Mouse (Mus musculus) hindbrain, embryonic 12.5 days (tissue): ENCODE measurements around the gene Mrps23. TPM values are rescaled to one million over a fixed set of nuclear protein-coding genes. Genes with fewer than 3 reads are reported as not detected.

ENCODE experiments used
- ATAC-seq: fragments of 200-750 bp; cut with Nextera tagmentation; 2 replicates; pipeline ENCODE4 v1.8.0; 2017; ENCODE audit warnings: moderate TSS enrichment; ENCODE audit not compliant: low FRiP score
- H3K27ac ChIP-seq: fragments of 300-500 bp; sonication (generic); 2 replicates; pipeline ENCODE4 v1.5.1; 2016; ENCODE audit warnings: mild to moderate bottlenecking
- H3K27me3 ChIP-seq: fragments of 300-500 bp; sonication (generic); 2 replicates; pipeline ENCODE4 v1.6.1; 2016; ENCODE audit warnings: mild to moderate bottlenecking
- H3K36me3 ChIP-seq: fragments of 300-500 bp; sonication (generic); 2 replicates; pipeline ENCODE4 v1.6.1; 2016; ENCODE audit warnings: mild to moderate bottlenecking
- H3K4me1 ChIP-seq: fragments of 300-500 bp; sonication (generic); 2 replicates; pipeline ENCODE4 v1.6.1; 2016
- H3K4me2 ChIP-seq: fragments of 300-500 bp; sonication (generic); replicated peaks from 2 replicates; pipeline ENCODE4 v1.6.1; 2016; ENCODE audit warnings: mild to moderate bottlenecking
- H3K4me3 ChIP-seq: fragments of 300-500 bp; sonication (generic); 2 replicates; pipeline ENCODE4 v1.5.1; 2016; ENCODE audit warnings: mild to moderate bottlenecking
- H3K9ac ChIP-seq: fragments of 300-500 bp; sonication (generic); 2 replicates; pipeline ENCODE4 v1.6.1; 2016; ENCODE audit warnings: mild to moderate bottlenecking, moderate library complexity
- H3K9me3 ChIP-seq: fragments of 300-500 bp; sonication (generic); replicated peaks from 2 replicates; pipeline ENCODE4 v1.6.1; 2016; ENCODE audit warnings: mild to moderate bottlenecking
- WGBS: fragments of 180-500 bp; shearing (Covaris S2); methylation state at CpG from one replicate; pipeline ENCODE4 v1.1.7; 2016; 5-methylcytosine and 5-hydroxymethylcytosine counted together
- polyA plus RNA-seq: library from polyadenylated mRNA; unstranded; fragments of >200 nt; fragmentation: Nextera tagmentation; extraction: Ambion mirVana; gene quantifications from 2 replicates; pipeline ENCODE4 v1.2.1, GENCODE M21; 2016

Gene Mrps23
- polyA plus RNA-seq, 1 experiment from 2014 or later: 57.4 TPM

DNA sequence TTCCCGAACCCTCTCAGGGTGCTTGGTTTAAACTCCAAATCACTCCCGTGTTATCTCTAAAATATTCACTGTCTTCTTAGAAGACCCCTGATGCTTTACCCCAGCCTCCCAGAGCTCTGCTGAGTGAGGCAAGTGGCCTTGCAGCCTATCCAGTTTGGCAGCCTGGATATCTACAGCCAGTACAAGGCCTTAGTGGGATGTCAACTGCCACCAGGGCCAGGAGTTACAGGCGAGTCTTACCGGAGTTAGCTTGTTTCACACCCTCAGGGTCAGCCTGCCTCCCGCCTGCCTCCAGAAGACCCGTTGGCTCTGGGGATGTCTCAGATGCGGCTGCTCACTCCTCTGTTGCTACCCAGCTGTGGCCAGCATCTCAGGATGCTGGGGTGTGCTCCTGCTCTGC is 14.4 kb downstream of the Mrps23 start:
- no peak overlapping the region for H3K27ac ChIP-seq

DNA sequence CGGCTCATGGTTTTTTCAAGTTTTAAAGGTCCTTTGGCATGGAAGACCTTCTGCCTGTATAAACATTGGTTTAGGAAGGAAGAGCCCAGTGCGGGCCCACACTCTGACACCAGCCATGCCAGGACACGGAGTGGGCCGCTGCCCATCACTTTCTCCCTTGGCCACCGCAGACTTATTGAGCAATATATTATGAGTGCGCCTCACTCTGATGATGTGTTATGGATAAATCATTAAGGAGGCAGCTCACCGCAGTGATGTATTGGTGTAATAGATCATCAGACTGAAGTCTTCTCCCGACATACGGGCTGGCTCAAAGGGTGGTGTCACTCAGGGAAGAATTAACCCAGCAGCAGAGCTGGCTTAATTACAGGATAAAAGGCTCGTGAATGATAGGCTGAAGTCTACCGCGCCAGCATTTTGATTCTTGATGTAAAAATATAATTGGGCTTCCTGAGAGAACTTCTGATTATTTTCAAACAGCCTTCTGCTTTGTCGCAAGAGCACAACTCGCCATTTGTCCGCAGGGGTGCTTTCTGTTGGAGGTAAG is 17.8 kb downstream of the Mrps23 start:
- Histone ChIP-seq H3K9me3 (no peaks in the 10 kb centered on the region), H3K36me3 (no peaks in the 10 kb centered on the region), H3K27ac (no peak overlapping the region), H3K9ac (no peak overlapping the region), H3K27me3 (no peaks in the 10 kb centered on the region), H3K4me3 (no peak overlapping the region), H3K4me1 (no peaks in the 10 kb centered on the region), H3K4me2 (no peak overlapping the region)
- no peak for ATAC-seq
- 85% methylated on average over 15 of the region's 15 CpGs for WGBS

More for the DNA sequence above, 14.4 kb downstream of the Mrps23 start:
- H3K36me3 ChIP-seq: no peaks in the 10 kb centered on the region
- ATAC-seq: no peak
- H3K27me3 ChIP-seq: no peaks in the 10 kb centered on the region
- no peaks in the 10 kb centered on the region for H3K9me3 ChIP-seq
- H3K9ac ChIP-seq: no peak overlapping the region
- H3K4me2 ChIP-seq: no peak overlapping the region
- WGBS: 69% methylated on average over 7 of the region's 7 CpGs
- peaks cover 15% of the 10 kb centered on the region for H3K4me1 ChIP-seq
- no peak overlapping the region for H3K4me3 ChIP-seq

DNA sequence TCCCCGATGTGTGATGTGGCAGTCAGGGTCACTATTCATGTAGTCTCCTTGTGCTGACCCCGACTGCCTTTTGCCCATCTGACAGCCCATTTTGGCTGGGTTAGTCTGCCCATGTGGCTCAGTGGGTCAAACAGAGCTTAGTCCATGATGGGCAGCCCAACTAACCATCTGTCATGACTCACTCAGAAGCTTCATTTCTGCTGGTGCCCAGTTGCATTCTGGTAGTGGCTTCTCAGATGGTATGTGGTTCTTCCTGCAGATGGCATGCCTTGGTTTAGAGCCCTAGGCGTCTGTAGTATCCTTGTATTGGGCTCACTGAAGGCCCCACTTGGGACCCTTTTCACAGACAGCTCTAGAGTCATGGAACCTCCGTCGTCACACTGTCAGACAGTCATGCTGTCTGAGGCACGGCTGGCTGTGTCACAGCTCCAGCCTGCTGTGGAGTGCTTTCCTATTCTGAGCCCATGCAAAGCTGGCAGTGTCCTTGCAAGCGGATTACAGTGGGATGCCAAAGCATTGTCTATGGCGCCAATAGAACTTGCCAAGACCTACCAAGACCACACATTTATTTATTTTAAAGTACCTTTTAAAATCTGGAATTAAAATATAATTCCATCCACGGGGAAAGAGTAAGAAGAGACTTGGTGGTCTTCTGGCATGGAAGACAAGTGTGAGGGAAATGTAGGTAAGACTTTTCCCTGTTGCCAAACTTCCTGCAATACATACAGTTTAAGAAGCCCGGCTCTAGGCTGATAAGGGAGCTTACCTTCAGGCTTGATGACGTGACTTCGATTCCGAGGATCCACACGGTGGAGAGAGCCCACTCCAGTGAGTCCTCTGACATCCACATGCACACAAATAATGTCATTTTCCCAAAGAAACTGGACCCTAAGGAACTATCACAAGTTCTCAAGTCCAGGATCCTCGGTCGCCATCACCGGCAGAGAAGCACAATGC is 23.1 kb downstream of the Mrps23 start:
- no peak overlapping the region for H3K4me3 ChIP-seq
- no peak for ATAC-seq
- no peak overlapping the region for H3K9ac ChIP-seq
- H3K36me3 ChIP-seq: no peaks in the 10 kb centered on the region
- H3K27ac ChIP-seq: no peak overlapping the region
- no peaks in the 10 kb centered on the region for H3K27me3 ChIP-seq
- 92% methylated on average over 17 of the region's 17 CpGs for WGBS
- H3K4me2 ChIP-seq: no peak overlapping the region
- peaks cover 6% of the 10 kb centered on the region; the same call in 1 of the 2 replicates for H3K4me1 ChIP-seq
- no peaks in the 10 kb centered on the region for H3K9me3 ChIP-seq

DNA sequence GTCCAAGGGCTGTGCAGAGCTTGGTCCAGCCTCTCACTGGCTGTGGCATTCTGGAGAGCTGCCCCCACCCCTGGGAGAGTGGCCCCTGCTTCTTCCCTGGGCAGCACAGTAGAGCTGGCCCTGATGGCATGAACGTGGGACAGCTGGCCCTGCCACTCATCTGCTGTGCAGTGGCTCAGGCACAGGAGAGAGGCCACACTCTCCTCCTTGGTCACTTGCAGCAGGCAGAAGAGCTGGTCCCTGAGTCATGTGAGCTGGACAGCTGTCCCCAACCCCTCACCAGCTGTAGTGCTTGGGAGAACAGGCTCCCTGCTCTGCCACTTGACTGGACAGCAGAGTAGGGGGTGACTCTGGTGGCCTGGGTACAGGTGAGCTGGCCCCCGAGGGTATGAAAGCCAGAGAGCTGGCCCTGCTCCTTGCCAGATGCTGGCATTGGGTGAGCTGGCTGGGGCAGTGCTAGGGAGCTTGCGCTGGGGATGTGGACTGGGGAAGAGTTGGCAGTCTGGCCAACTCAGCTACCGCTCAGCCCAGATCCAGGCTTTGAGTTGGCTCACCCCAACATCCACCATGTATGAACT is 27.1 kb downstream of the Mrps23 start:
- Histone ChIP-seq H3K36me3 (no peaks in the 10 kb centered on the region), H3K27ac (no peak overlapping the region), H3K4me3 (no peak overlapping the region), H3K9me3 (no peaks in the 10 kb centered on the region), H3K4me1 (peaks cover 42% of the 10 kb centered on the region), H3K4me2 (no peak overlapping the region), H3K9ac (no peak overlapping the region), H3K27me3 (no peaks in the 10 kb centered on the region)
- ATAC-seq: no peak
- 81% methylated on average over 4 of the region's 4 CpGs for WGBS

DNA sequence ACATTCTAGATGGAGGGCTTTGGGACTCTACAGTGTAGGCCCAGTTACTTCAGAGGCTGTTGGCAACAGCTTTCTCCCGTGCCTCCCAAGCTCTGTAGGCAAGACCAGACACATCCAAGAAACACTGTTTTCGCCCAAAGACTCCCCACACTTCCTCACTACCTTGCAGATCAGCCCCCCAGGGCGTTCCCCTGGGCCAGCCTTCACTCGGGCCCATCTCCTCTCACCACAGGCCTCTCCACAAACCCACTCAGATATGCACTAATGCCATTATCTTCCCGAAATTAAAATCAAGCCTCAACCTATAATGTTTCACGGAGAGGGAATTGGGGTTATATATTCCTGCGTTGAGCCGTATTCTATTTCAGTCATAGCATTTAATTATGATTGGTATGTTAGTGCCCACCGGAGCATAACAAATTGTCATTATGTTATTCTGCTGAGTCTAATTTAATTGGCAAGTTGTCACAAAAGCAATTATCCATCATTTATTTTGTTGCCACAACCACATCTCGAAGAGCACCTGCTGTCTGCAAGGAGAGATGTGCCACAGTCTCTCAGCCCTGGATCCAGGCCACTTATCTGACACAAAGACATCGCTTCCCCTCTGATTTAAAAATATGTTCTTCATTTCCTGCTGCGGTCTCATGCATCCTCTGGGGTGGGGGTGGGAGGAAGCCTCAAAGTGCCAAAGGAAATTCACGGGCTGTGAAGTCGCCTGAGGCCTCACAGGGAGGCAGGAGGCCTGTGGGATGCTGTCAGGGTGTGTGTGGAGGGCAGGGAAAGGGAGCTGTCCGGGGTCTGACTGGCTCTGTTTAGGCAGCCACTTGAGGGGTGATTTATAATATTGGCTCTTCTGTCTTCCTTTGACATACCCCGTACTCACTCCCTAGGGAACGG is 29.6 kb downstream of the Mrps23 start:
- H3K4me2 ChIP-seq: no peak overlapping the region
- no peak overlapping the region for H3K9ac ChIP-seq
- WGBS: 34% methylated on average over 17 of the region's 17 CpGs
- H3K9me3 ChIP-seq: no peaks in the 10 kb centered on the region
- no peaks in the 10 kb centered on the region for H3K27me3 ChIP-seq
- peak; percentile 61 for ATAC-seq
- no peaks in the 10 kb centered on the region for H3K36me3 ChIP-seq
- H3K27ac ChIP-seq: peak overlapping the region; percentile 82
- H3K4me1 ChIP-seq: peaks cover 57% of the 10 kb centered on the region
- H3K4me3 ChIP-seq: no peak overlapping the region

DNA sequence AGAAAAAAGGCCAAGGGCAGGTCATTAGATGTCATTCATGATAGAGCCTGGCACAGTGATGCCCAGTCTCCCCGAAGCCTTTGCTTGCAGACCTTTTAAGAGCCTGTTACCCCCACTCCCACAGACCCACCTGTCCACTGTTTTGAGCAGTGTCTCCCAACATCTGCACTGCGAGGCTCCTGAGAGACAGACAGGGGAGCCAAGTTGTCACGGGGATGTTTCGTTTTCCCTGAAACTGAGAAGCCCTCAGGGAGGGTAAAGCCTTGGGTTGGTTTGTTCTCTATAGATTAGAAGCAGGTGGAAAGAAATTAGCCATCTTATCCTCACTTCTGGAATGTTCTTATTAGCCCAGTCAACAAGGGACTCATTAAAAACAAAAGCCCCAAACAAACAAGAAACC is 30.6 kb downstream of the Mrps23 start:
- H3K36me3 ChIP-seq: no peaks in the 10 kb centered on the region
- H3K9ac ChIP-seq: no peak overlapping the region
- no peak for ATAC-seq
- H3K4me3 ChIP-seq: no peak overlapping the region
- H3K27me3 ChIP-seq: no peaks in the 10 kb centered on the region
- no peak overlapping the region for H3K4me2 ChIP-seq
- peaks cover 63% of the 10 kb centered on the region for H3K4me1 ChIP-seq
- WGBS: 23% methylated on average over 4 of the region's 4 CpGs
- peak overlapping the region; percentile 82 for H3K27ac ChIP-seq
- no peaks in the 10 kb centered on the region for H3K9me3 ChIP-seq

DNA sequence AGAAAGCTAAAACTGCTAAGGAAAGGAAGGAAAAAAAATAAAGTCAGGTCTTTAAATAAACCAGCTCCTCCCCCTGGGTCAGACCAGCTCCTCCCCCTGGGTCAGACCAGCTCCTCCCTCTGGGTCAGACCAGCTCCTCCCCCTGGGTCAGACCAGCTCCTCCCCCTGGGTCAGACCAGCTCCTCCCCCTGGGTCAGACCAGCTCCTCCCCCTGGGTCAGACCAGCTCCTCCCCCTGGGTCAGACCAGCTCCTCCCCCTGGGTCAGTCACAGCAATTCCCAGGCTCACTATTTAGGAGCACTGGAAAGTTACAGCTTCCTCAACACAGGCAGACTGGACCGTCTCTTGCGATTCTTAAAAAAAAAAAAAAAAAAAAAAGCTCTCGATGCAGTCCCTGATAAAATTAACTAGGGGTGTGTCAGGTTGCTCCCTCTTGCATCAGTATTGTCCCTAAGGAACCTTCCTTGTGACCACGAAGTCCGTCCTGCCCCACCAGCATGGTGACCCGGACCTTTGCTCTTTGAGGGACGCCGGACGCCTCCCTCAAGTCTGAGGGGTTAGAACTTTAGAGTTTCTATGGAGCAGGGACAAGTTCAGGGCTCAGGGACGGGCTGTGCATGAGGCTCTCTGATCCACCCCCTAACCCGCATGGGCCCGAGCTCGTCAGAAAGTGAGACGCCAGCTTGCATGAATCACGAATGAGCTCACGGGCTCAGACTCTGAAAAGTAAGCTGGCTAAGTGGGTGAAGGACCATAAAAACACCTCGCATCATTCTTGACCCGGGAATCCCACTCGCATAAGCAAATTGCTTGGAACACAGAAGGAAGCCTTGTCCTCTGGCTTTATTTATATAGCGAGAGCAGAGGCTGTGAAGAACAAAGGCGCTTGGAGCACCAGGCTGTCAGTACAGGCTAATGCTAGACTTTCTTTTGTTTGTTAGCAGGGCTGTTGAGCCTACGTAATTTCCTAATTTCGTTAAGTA is 31.3 kb downstream of the Mrps23 start:
- Histone ChIP-seq H3K36me3 (no peaks in the 10 kb centered on the region), H3K4me1 (peaks cover 70% of the 10 kb centered on the region), H3K9me3 (no peaks in the 10 kb centered on the region), H3K27ac (peak overlapping the region; percentile 82), H3K4me3 (no peak overlapping the region), H3K27me3 (no peaks in the 10 kb centered on the region), H3K4me2 (peak overlapping the region; percentile 28), H3K9ac (no peak overlapping the region)
- WGBS: 5% methylated on average over 23 of the region's 23 CpGs
- no peak for ATAC-seq

DNA sequence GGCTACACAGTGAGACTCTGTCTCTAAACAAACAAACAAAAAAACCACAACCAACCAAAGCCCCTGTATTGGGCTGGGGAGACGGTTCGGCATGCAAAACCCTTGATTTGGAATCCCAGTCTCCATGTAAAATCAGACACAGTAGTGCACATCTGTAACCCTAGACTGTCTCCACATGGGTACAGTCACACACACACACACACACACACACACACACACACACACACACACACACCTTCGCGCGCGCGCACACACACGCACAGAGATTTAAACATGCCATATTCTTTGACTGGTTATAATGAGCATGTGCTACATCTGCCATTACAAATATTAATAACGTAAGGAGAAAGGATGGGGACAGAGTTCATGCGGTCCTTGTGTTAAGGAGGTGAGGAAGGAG is 36.1 kb downstream of the Mrps23 start:
- Histone ChIP-seq H3K4me2 (no peak overlapping the region), H3K27ac (peak overlapping the region; percentile 71), H3K36me3 (no peaks in the 10 kb centered on the region), H3K27me3 (no peaks in the 10 kb centered on the region), H3K4me3 (no peak overlapping the region), H3K4me1 (peaks cover 53% of the 10 kb centered on the region), H3K9me3 (no peaks in the 10 kb centered on the region), H3K9ac (no peak overlapping the region)
- ATAC-seq: peak; percentile 2; the same call in 1 of the 2 replicates
- WGBS: 46% methylated on average over 10 of the region's 10 CpGs

DNA sequence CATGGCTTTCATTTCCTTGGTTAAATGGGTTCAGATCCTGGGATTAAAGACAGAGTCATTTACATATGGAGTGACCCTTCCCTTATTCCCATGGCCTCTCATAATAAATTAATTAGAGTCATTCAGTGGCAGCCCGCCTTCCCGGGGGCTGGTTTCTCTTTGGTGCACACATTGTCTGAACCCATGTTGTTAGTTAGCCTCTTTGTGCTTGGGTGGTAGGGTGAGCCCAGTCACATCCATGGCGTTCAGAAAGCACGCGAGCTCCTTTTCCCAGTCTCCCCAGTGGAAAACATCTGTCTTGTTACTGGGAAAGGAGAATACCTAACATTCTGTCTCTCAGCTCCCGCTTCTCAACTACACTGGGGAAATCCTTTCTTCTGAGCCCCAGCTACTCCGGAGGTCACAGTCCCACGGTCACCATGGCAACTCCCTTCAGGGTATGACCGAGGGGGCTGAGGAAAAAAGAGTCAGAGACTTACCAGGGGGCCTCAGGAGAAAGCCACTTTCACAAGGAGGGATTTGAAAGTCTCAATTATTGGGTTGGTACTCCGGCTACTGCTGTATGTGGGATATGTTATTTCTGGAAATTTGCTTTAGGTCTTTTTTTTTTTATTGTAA is 36.7 kb downstream of the Mrps23 start:
- Histone ChIP-seq H3K4me3 (no peak overlapping the region), H3K4me2 (no peak overlapping the region), H3K27me3 (no peaks in the 10 kb centered on the region), H3K36me3 (no peaks in the 10 kb centered on the region), H3K27ac (peak overlapping the region; percentile 71), H3K9ac (no peak overlapping the region), H3K4me1 (peaks cover 47% of the 10 kb centered on the region), H3K9me3 (no peaks in the 10 kb centered on the region)
- 4% methylated on average over 10 of the region's 10 CpGs for WGBS
- ATAC-seq: peak; percentile 90

DNA sequence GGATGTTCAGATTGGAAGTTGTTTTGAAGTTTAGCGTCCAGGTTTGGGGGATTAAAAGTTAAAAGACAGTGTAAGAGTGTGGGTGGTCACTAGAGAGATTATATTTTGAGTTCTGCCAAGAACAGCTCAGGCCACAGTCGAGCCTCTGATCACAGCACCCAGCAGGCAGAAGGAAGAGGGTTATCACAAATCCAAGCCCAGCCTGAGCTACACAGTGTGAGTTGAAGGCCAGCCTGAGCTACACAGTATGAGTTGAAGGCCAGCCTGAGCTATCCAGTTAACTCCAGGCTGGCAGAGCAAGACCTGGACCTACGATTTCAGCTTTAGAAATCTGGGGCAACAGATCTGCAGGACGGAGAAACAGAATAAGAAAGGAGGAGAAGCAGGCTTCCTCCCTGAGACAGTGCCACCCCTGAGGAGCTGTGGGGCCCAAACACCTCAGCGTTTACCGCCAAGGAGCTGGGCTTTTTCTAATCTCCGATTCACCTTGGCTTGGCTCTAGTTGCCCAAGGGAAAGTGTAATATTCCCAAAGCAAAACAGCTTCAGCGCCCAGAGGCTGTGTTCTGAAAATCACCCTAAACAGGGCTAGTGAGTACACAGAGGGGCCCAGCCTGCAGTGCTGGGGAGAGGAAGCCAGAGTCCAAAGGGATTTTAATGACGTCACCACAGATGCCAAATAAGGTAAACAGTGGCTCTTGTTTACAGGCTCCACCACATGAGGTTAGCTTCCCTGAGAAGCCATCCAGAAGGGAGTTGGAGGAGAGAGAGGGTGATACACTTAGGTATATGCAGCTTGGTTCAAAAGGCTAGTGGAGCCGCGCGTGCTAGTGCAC is 37.5 kb downstream of the Mrps23 start:
- Histone ChIP-seq H3K27ac (peak overlapping the region; percentile 71), H3K4me1 (peaks cover 39% of the 10 kb centered on the region), H3K4me3 (no peak overlapping the region), H3K4me2 (no peak overlapping the region), H3K9ac (no peak overlapping the region), H3K27me3 (no peaks in the 10 kb centered on the region), H3K36me3 (no peaks in the 10 kb centered on the region), H3K9me3 (no peaks in the 10 kb centered on the region)
- ATAC-seq: no peak
- 34% methylated on average over 12 of the region's 12 CpGs for WGBS
